Mouse (Mus musculus): ENCODE results near the gene Cfdp1. TPM values are rescaled to one million over a fixed set of nuclear protein-coding genes. Genes with fewer than 3 reads are reported as not detected.

The Cfdp1 gene
- polyA plus RNA-seq, 1 experiment from 2014 or later, result 180 TPM

DNA sequence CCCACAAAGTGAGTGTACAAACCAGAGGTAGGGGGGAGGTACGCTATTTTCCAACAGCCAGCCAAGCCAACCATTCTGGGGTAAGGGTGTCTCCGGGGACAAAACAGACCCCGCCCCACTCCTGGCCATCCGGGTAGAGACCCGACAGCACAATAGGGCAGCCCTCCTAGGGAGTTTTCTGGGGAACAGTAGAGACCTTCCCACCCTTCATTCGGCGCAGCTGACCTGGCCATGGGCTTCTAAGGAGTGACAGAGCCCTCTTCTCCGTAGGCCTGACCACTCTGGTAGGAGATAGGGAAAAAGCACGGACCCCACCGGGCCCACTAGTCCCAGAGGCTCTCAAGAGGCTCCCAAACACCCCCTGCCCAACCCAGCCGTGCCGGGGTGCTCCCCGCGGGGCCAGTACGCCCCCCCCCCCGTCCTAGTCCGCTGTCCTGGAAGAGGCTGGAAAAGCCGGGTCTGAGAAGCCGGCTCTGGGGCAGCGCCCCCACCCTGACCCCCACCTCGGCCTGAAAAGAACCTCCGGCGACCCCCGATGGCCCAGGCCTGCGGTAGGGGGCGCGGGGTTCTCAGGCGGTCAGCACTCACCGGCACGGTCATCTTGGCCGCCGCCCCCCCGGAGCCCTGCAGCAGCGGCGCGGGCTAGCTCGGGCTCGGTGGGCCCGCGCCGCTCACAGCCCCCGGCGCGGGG, 110.8 kb downstream of the Cfdp1 start:
- Histone ChIP-seq H3K4me3 (replicated peaks; ENCODE audit: low read depth, low read length) (peak overlapping the region; percentile 86), H3K27me3 (ENCODE audit: insufficient read depth, low read length) (no peaks in the 10 kb centered on the region), H3K9me3 (replicated peaks; ENCODE audit: low read length) (no peaks in the 10 kb centered on the region), H3K4me1 (replicated peaks; ENCODE audit: insufficient read depth, low read length) (peaks cover 72% of the 10 kb centered on the region), H3K4me2 (ENCODE audit: low read length) (peak overlapping the region; percentile 57), H3K9ac (ENCODE audit: low read depth, low read length) (peak overlapping the region; percentile 91), H3K27ac (peak overlapping the region; percentile 91), H3K36me3 (ENCODE audit: insufficient read depth, low read length) (no peaks in the 10 kb centered on the region)
- ATAC-seq (replicated peaks; ENCODE audit: low FRiP score, low read depth) (peak; percentile 1; the same call in 1 of the 2 replicates), DNase-seq (ENCODE audit: low spot score) (peak; percentile 44)
- WGBS, result under 1% methylated on average over 26 of the region's 44 CpGs
- no peak; the same call in 1 of the 2 replicates for TF ChIP-seq CTCF (IDR thresholded peaks at IDR 0.05; ENCODE audit: low read depth)

DNA sequence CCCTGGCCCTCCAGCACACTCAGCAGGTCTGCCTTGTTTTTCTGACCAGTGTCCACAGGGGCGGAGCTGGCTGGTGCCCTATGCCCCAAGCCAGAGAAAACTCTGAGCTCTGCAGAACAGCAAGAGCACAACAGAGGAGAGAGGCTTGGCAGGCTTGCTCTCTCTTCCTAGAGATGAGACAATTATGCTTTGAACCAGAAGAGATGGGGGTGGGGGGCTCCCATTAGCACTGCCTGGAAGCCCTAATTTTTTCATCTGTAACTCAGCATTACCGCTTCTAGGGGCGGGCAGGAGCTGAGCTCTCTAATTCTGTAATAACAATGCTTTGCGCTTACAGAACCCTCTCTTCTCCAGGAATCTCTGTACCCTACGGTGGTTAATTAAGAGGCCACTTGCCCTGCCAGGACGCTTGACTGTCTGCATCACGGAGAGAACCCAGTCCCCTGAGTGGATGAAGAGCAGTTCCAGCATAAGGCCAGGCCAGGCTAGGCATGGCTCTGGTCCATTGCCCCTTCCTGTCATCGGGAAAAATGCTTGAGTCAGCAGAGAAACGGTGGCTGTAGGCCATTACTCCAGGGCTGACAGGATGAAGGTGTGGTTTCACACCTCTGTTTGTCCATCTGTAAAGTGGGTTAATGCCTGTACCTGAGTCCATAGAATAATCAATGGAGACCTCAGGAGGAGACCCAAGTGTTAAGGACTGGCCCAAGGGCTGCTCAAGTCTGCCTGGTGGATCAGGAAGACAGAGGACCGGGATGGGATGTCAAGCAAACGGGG, 111.6 kb downstream of the Cfdp1 start:
- 17% methylated on average over 11 of the region's 11 CpGs for WGBS
- Histone ChIP-seq H3K36me3 (ENCODE audit: insufficient read depth, low read length) (no peaks in the 10 kb centered on the region), H3K4me2 (ENCODE audit: low read length) (peak overlapping the region; percentile 57), H3K27me3 (ENCODE audit: insufficient read depth, low read length) (no peaks in the 10 kb centered on the region), H3K4me3 (replicated peaks; ENCODE audit: low read depth, low read length) (peak overlapping the region; percentile 86), H3K27ac (peak overlapping the region; percentile 91), H3K4me1 (replicated peaks; ENCODE audit: insufficient read depth, low read length) (peaks cover 72% of the 10 kb centered on the region), H3K9ac (ENCODE audit: low read depth, low read length) (peak overlapping the region; percentile 91), H3K9me3 (replicated peaks; ENCODE audit: low read length) (no peaks in the 10 kb centered on the region)
- DNase-seq (ENCODE audit: low spot score) (no peak), ATAC-seq (replicated peaks; ENCODE audit: low FRiP score, low read depth) (0 out of 2 replicates have a peak, but pooled peaks have one; percentile 15)
- TF ChIP-seq CTCF (IDR thresholded peaks at IDR 0.05; ENCODE audit: low read depth), result no peak

DNA sequence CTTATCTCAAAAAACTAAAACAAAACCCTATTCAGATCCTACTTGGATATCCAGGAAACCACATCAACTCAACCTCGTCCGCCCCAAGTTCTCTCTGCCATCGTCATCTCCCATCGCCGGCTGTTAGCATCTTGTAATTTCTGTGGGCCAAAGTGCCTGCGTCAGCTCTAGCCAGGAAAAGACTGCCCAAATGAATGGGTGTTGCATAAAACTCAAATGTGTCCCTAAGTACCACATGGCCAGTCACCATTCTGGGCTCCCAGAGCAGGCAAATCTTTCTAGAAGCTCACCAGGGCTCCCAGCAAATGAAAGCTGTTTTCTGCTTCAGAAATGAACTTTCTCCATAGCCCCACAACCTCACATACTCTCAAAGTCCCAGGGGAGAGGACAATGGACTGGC, 112.5 kb downstream of the Cfdp1 start:
- Histone ChIP-seq H3K4me1 (replicated peaks; ENCODE audit: insufficient read depth, low read length) (peaks cover 75% of the 10 kb centered on the region), H3K27me3 (ENCODE audit: insufficient read depth, low read length) (no peaks in the 10 kb centered on the region), H3K4me3 (replicated peaks; ENCODE audit: low read depth, low read length) (peak overlapping the region; percentile 86; the same call in 1 of the 2 replicates), H3K4me2 (ENCODE audit: low read length) (peak overlapping the region; percentile 57), H3K36me3 (ENCODE audit: insufficient read depth, low read length) (no peaks in the 10 kb centered on the region), H3K27ac (peak overlapping the region; percentile 91), H3K9ac (ENCODE audit: low read depth, low read length) (peak overlapping the region; percentile 91; the same call in 1 of the 2 replicates), H3K9me3 (replicated peaks; ENCODE audit: low read length) (no peaks in the 10 kb centered on the region)
- 71% methylated on average over 6 of the region's 6 CpGs for WGBS
- DNase-seq (ENCODE audit: low spot score), result no peak
- ATAC-seq (replicated peaks; ENCODE audit: low FRiP score, low read depth), result no peak
- TF ChIP-seq CTCF (IDR thresholded peaks at IDR 0.05; ENCODE audit: low read depth), result no peak

DNA sequence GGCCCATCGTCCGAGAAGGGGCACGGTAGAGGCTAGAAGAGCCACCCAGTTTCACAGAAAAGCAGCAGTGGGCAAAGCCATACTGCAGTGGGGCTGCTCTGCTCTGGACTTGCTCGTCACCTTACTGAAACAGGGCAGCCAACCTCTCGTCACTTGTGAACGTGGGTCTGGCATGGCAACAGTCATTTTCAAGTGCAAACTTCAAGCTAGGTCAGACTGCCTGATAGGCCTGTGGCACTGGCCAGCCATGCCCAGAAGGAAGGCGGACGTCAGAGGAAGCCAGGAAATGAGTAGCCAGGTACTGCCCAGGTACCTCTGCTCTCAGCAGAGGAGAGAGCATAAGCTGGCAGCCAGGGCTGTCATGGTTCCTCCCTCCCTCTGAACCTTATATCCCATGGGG, 113.1 kb downstream of the Cfdp1 start:
- DNase-seq (ENCODE audit: low spot score), result no peak
- WGBS, result 72% methylated on average over 8 of the region's 8 CpGs
- Histone ChIP-seq H3K9ac (ENCODE audit: low read depth, low read length) (0 out of 2 replicates have a peak overlapping the region, but pooled peaks have one; percentile 38), H3K9me3 (replicated peaks; ENCODE audit: low read length) (no peaks in the 10 kb centered on the region), H3K4me3 (replicated peaks; ENCODE audit: low read depth, low read length) (no peak overlapping the region), H3K4me2 (ENCODE audit: low read length) (peak overlapping the region; percentile 57; the same call in 1 of the 2 replicates), H3K27ac (peak overlapping the region; percentile 91), H3K4me1 (replicated peaks; ENCODE audit: insufficient read depth, low read length) (peaks cover 75% of the 10 kb centered on the region), H3K27me3 (ENCODE audit: insufficient read depth, low read length) (no peaks in the 10 kb centered on the region), H3K36me3 (ENCODE audit: insufficient read depth, low read length) (no peaks in the 10 kb centered on the region)
- no peak for TF ChIP-seq CTCF (IDR thresholded peaks at IDR 0.05; ENCODE audit: low read depth)
- no peak for ATAC-seq (replicated peaks; ENCODE audit: low FRiP score, low read depth)

DNA sequence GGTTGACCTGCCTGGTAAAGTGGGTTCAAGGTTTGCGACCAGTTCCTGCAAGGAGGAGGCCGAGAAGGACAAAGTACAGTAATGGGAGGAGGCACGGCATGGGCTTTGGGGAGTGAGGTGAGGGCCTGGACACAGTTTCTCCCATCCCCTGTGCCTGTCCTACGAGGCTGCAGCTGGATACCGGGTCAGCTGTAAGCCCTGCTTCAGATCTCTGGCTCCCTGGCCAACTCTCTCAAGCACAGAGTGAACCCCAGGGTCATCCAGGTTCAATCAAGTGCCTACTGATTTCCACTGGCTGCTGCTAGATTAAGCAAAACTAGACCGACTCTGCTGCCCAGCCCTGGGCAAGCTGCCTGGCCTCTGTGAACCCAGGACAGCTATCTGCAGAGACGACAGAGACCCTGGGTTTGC, 113.8 kb downstream of the Cfdp1 start:
- no peak overlapping the region for H3K4me3 ChIP-seq (replicated peaks; ENCODE audit: low read depth, low read length)
- H3K9ac ChIP-seq (ENCODE audit: low read depth, low read length), result 0 out of 2 replicates have a peak overlapping the region, but pooled peaks have one; percentile 38
- no peaks in the 10 kb centered on the region for H3K27me3 ChIP-seq (ENCODE audit: insufficient read depth, low read length)
- ATAC-seq (replicated peaks; ENCODE audit: low FRiP score, low read depth) (no peak), DNase-seq (ENCODE audit: low spot score) (no peak)
- H3K36me3 ChIP-seq (ENCODE audit: insufficient read depth, low read length), result no peaks in the 10 kb centered on the region
- H3K9me3 ChIP-seq (replicated peaks; ENCODE audit: low read length), result no peaks in the 10 kb centered on the region
- peak overlapping the region; percentile 91 for H3K27ac ChIP-seq
- H3K4me2 ChIP-seq (ENCODE audit: low read length), result peak overlapping the region; percentile 13; the same call in 1 of the 2 replicates
- WGBS, result 53% methylated on average over 7 of the region's 7 CpGs
- H3K4me1 ChIP-seq (replicated peaks; ENCODE audit: insufficient read depth, low read length), result peaks cover 75% of the 10 kb centered on the region
- no peak for TF ChIP-seq CTCF (IDR thresholded peaks at IDR 0.05; ENCODE audit: low read depth)

DNA sequence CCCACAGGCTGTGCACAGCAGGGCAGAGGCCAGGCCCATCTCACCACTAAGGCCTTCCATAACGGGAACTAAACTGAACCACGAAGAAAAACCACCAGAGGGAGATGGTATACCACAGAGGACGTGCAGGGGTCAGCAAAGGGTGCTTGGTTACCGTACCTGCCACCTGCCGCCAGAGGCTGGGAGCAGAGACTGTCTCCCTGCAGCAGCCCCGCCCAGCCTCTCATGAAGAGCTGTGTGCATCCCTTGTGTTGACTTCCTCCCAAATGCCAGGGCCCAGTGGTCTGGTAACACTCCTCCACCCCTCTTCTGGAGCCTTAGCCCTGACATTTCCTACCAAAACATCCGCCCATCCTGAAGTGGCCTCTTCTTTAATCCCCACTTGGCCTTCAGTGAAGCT, 114.5 kb downstream of the Cfdp1 start:
- H3K27ac ChIP-seq, result peak overlapping the region; percentile 91
- TF ChIP-seq CTCF (IDR thresholded peaks at IDR 0.05; ENCODE audit: low read depth), result peak; percentile 59
- no peaks in the 10 kb centered on the region for H3K9me3 ChIP-seq (replicated peaks; ENCODE audit: low read length)
- H3K36me3 ChIP-seq (ENCODE audit: insufficient read depth, low read length), result no peaks in the 10 kb centered on the region
- 49% methylated on average over 7 of the region's 7 CpGs for WGBS
- H3K4me3 ChIP-seq (replicated peaks; ENCODE audit: low read depth, low read length), result no peak overlapping the region
- ATAC-seq (replicated peaks; ENCODE audit: low FRiP score, low read depth), result 0 out of 2 replicates have a peak, but pooled peaks have one; percentile 10
- peak overlapping the region; percentile 13; the same call in 1 of the 2 replicates for H3K4me2 ChIP-seq (ENCODE audit: low read length)
- H3K27me3 ChIP-seq (ENCODE audit: insufficient read depth, low read length), result no peaks in the 10 kb centered on the region
- peaks cover 75% of the 10 kb centered on the region for H3K4me1 ChIP-seq (replicated peaks; ENCODE audit: insufficient read depth, low read length)
- DNase-seq (ENCODE audit: low spot score), result no peak
- no peak overlapping the region for H3K9ac ChIP-seq (ENCODE audit: low read depth, low read length)

All from kidney, postnatal 0 days (tissue).